Mouse (Mus musculus) testis, adult 2 months (tissue): ENCODE results near the gene Smap1. TPM values are rescaled to one million over a fixed set of nuclear protein-coding genes. Genes with fewer than 3 reads are reported as not detected.

Source experiments
- H3K27ac ChIP-seq: fragments of 200-500 bp; 2 replicates; pipeline ENCODE4 v1.5.1; 2012; ENCODE audit warnings: low read depth, low read length; ENCODE audit not compliant: control insufficient read depth, insufficient read depth
- H3K27me3 ChIP-seq: fragments of 200-500 bp; 2 replicates; pipeline ENCODE4 v1.6.1; 2012; ENCODE audit warnings: mild to moderate bottlenecking, low read length, moderate library complexity; ENCODE audit not compliant: control insufficient read depth, insufficient read depth
- H3K36me3 ChIP-seq: fragments of 200-500 bp; 2 replicates; pipeline ENCODE4 v1.6.1; 2012; ENCODE audit warnings: mild to moderate bottlenecking, low read length; ENCODE audit not compliant: control insufficient read depth, insufficient read depth
- H3K4me1 ChIP-seq: fragments of 200-500 bp; 2 replicates; pipeline ENCODE4 v1.6.1; 2012; ENCODE audit warnings: low read length; ENCODE audit not compliant: control insufficient read depth, insufficient read depth
- H3K4me3 ChIP-seq: fragments of 200-500 bp; 2 replicates; pipeline ENCODE4 v1.5.1; 2012; ENCODE audit warnings: low read depth, mild to moderate bottlenecking, low read length, moderate library complexity, mixed read lengths; ENCODE audit not compliant: control insufficient read depth
- CTCF ChIP-seq: fragments of 200-500 bp; IDR thresholded peaks from 2 replicates; pipeline ENCODE4 v1.5.1; 2012; ENCODE audit warnings: low read depth, mild to moderate bottlenecking, inconsistent platforms, low read length, moderate library complexity; ENCODE audit not compliant: control insufficient read depth, insufficient read depth, insufficient replicate concordance
- POLR2A ChIP-seq: fragments of 200-500 bp; IDR thresholded peaks from 2 replicates; pipeline ENCODE4 v1.6.1; 2012; ENCODE audit warnings: low read depth, mild to moderate bottlenecking, inconsistent platforms, low read length, moderate library complexity; ENCODE audit not compliant: control insufficient read depth
- polyA plus RNA-seq: library from polyadenylated mRNA; depleted of rRNA; stranded (reverse); fragments of >200 nt; gene quantifications from 2 replicates; pipeline ENCODE4 v1.2.3, GENCODE M21; 2012

Gene Smap1
- polyA plus RNA-seq, 1 experiment, result 335 TPM

GRCm38 (mm10) chr1:23934669-23935407 is 12.7 kb upstream of the Smap1 start:
- Histone ChIP-seq H3K27me3 (no peaks in the 10 kb centered on the region), H3K4me1 (no peaks in the 10 kb centered on the region), H3K4me3 (no peak overlapping the region), H3K27ac (no peak overlapping the region), H3K36me3 (no peaks in the 10 kb centered on the region)
- no peak for TF ChIP-seq CTCF
- TF ChIP-seq POLR2A, result no peak

GRCm38 (mm10) chr1:23929410-23929809 is 7.3 kb upstream of the Smap1 start:
- no peak overlapping the region for H3K27ac ChIP-seq
- no peaks in the 10 kb centered on the region for H3K36me3 ChIP-seq
- TF ChIP-seq CTCF (no peak), POLR2A (no peak)
- no peak overlapping the region for H3K4me3 ChIP-seq
- no peaks in the 10 kb centered on the region for H3K4me1 ChIP-seq
- H3K27me3 ChIP-seq, result no peaks in the 10 kb centered on the region

GRCm38 (mm10) chr1:23928371-23928770 is 6.3 kb upstream of the Smap1 start:
- H3K27me3 ChIP-seq, result no peaks in the 10 kb centered on the region
- H3K4me3 ChIP-seq, result no peak overlapping the region
- no peaks in the 10 kb centered on the region for H3K4me1 ChIP-seq
- H3K36me3 ChIP-seq, result no peaks in the 10 kb centered on the region
- no peak overlapping the region for H3K27ac ChIP-seq
- TF ChIP-seq POLR2A (no peak), CTCF (no peak)

GRCm38 (mm10) chr1:23923779-23924708 is 1.9 kb upstream of the Smap1 start:
- no peak overlapping the region for H3K4me3 ChIP-seq
- H3K4me1 ChIP-seq, result peaks cover 4% of the 10 kb centered on the region; the same call in 1 of the 2 replicates
- TF ChIP-seq POLR2A (no peak), CTCF (no peak)
- no peak overlapping the region for H3K27ac ChIP-seq
- H3K36me3 ChIP-seq, result no peaks in the 10 kb centered on the region
- H3K27me3 ChIP-seq, result no peaks in the 10 kb centered on the region

DNA sequence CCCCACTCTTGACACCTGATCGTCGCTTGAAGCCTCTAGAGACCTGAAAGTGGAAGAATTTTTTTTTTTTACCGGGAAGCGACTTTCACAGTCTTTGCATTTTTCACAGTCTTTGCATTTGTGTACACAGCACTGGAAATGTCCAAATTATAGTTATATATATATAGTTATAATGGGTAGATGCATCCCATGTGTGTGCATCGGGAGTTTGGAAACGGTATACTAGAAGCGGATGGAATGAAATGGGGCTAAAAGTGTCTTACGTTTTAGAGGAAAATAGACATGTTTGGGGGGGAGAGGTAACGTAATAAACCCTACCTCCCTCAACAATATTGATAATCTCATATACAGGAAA is 390 bp upstream of the Smap1 start:
- peak overlapping the region; percentile 100 for H3K4me3 ChIP-seq
- H3K27me3 ChIP-seq, result no peaks in the 10 kb centered on the region
- TF ChIP-seq CTCF (no peak), POLR2A (no peak)
- H3K36me3 ChIP-seq, result no peaks in the 10 kb centered on the region
- H3K27ac ChIP-seq, result no peak overlapping the region
- H3K4me1 ChIP-seq, result peaks cover 4% of the 10 kb centered on the region; the same call in 1 of the 2 replicates

GRCm38 (mm10) chr1:23920275-23920674 is 1.8 kb downstream of the Smap1 start:
- no peaks in the 10 kb centered on the region for H3K36me3 ChIP-seq
- no peaks in the 10 kb centered on the region for H3K27me3 ChIP-seq
- H3K4me3 ChIP-seq, result no peak overlapping the region
- no peak overlapping the region for H3K27ac ChIP-seq
- H3K4me1 ChIP-seq, result peaks cover 4% of the 10 kb centered on the region; the same call in 1 of the 2 replicates
- TF ChIP-seq POLR2A (no peak), CTCF (no peak)

- Histone ChIP-seq H3K36me3 (no peaks in the 10 kb centered on the region), H3K27me3 (no peaks in the 10 kb centered on the region), H3K4me1 (peaks cover 4% of the 10 kb centered on the region; the same call in 1 of the 2 replicates), H3K4me3 (no peak overlapping the region), H3K27ac (no peak overlapping the region)
- TF ChIP-seq POLR2A (no peak), CTCF (no peak)
These were observed 3.0 kb downstream of the Smap1 start for GRCm38 (mm10) chr1:23919086-23919485.
